Mouse (Mus musculus): ENCODE measurements at regions not wholly inside any gene's neighbourhood (a gene's known extent, or its start where the extent isn't known, plus 50 kb on each side); places are given as distances from the start of the nearest gene placed in this dataset.

DNA sequence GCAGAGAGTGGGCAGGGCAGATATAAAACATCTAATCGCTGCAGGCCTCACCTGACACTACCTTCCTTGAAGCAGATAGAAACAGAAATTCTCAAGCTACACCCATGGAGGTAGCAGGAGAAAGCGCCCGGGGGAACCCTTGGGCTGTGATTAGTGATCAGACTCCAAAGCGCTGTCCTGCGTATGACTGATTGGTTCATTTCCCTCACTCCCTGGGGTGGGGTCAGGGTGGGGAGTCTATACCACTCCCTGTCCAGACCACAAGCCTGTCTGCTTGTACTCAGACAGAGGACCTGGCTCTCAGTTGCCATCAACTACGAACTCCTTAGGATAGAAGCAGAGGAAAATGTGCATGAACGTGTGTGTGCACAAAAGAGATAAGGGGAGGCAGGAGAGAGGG is 77.7 kb downstream of the Gm826 start:
- DNase-seq (ENCODE audit: low spot score) (peak; percentile 21), ATAC-seq (replicated peaks; ENCODE audit: low FRiP score) (no peak)
- Histone ChIP-seq H3K27ac (ENCODE audit: low read depth, low read length) (no peak overlapping the region), H3K36me3 (ENCODE audit: control insufficient read depth, insufficient read depth, low read length) (no peaks in the 10 kb centered on the region), H3K4me3 (ENCODE audit: low read depth, low read length) (no peak overlapping the region), H3K27me3 (ENCODE audit: control insufficient read depth, insufficient read depth, low read length) (no peaks in the 10 kb centered on the region), H3K4me2 (ENCODE audit: low read depth, low read length, severe bottlenecking) (no peak overlapping the region), H3K9ac (ENCODE audit: low read length) (no peak overlapping the region), H3K4me1 (replicated peaks; ENCODE audit: control insufficient read depth, insufficient read depth, low read length) (no peaks in the 10 kb centered on the region), H3K9me3 (ENCODE audit: control insufficient read depth, low read length) (no peaks in the 10 kb centered on the region)
- 71% methylated on average over 7 of the region's 7 CpGs for WGBS

DNA sequence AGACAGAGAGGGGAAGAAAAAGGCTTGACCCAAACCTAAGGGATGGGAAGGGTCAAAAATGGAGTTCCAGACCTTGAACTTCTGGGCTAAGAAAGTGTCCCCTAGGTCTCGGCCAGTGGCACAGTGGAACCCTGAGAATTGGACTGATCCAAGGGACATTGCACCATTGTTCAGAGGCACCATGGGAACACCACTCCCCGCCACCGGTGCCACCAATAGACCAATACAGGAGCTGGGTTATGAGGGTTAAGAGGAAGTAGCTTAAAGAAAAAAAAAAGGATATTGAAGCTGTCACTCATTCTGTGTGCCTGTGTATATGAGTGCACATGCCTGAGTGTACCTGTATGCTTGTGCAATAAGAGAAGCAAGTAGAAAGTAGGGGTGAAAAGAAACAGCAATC is 83.7 kb downstream of the Gm826 start:
- H3K27me3 ChIP-seq (ENCODE audit: control insufficient read depth, insufficient read depth, low read length) = no peaks in the 10 kb centered on the region
- H3K4me2 ChIP-seq (ENCODE audit: low read depth, low read length, severe bottlenecking) = no peak overlapping the region
- 90% methylated on average over 3 of the region's 3 CpGs for WGBS

GRCm38 (mm10) chr2:160249104-160250093 is 84.6 kb downstream of the Gm826 start:
- no peaks in the 10 kb centered on the region for H3K9me3 ChIP-seq (ENCODE audit: control insufficient read depth, low read length)
- no peaks in the 10 kb centered on the region for H3K27me3 ChIP-seq (ENCODE audit: control insufficient read depth, insufficient read depth, low read length)
- H3K36me3 ChIP-seq (ENCODE audit: control insufficient read depth, insufficient read depth, low read length) = no peaks in the 10 kb centered on the region
- no peak overlapping the region for H3K4me2 ChIP-seq (ENCODE audit: low read depth, low read length, severe bottlenecking)
- H3K4me3 ChIP-seq (ENCODE audit: low read depth, low read length) = no peak overlapping the region
- ATAC-seq (replicated peaks; ENCODE audit: low FRiP score) = no peak
- no peak for DNase-seq (ENCODE audit: low spot score)
- no peak overlapping the region for H3K9ac ChIP-seq (ENCODE audit: low read length)
- no peaks in the 10 kb centered on the region for H3K4me1 ChIP-seq (replicated peaks; ENCODE audit: control insufficient read depth, insufficient read depth, low read length)
- 77% methylated on average over 9 of the region's 9 CpGs for WGBS
- no peak overlapping the region for H3K27ac ChIP-seq (ENCODE audit: low read depth, low read length)

More for the DNA sequence above, 83.7 kb downstream of the Gm826 start:
- Histone ChIP-seq H3K4me3 (ENCODE audit: low read depth, low read length) (no peak overlapping the region), H3K36me3 (ENCODE audit: control insufficient read depth, insufficient read depth, low read length) (no peaks in the 10 kb centered on the region), H3K9me3 (ENCODE audit: control insufficient read depth, low read length) (no peaks in the 10 kb centered on the region), H3K27ac (ENCODE audit: low read depth, low read length) (no peak overlapping the region), H3K9ac (ENCODE audit: low read length) (no peak overlapping the region), H3K4me1 (replicated peaks; ENCODE audit: control insufficient read depth, insufficient read depth, low read length) (no peaks in the 10 kb centered on the region)
- ATAC-seq (replicated peaks; ENCODE audit: low FRiP score) (no peak), DNase-seq (ENCODE audit: low spot score) (no peak)

DNA sequence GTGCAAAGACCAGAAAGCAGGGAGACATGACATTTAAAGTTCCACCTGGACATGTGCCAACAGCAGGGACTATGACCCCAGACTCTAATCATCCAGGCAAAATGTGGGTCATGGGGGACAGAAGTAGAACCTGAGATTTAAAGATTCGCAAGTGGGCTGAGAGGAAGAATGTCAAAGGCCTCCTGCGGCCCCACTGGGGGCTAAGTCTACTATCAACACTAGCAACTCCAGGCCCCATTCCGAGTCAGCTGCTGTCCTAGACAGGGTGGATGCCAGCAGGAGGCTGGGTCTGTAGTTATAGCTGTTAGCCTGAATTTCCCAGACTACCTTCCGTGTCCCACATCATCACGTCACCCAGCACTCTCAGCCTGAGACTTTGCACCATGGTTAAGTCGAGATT is 86.7 kb downstream of the Gm826 start:
- 85% methylated on average over 6 of the region's 6 CpGs for WGBS
- H3K27me3 ChIP-seq (ENCODE audit: control insufficient read depth, insufficient read depth, low read length) = no peaks in the 10 kb centered on the region
- no peak for ATAC-seq (replicated peaks; ENCODE audit: low FRiP score)

DNA sequence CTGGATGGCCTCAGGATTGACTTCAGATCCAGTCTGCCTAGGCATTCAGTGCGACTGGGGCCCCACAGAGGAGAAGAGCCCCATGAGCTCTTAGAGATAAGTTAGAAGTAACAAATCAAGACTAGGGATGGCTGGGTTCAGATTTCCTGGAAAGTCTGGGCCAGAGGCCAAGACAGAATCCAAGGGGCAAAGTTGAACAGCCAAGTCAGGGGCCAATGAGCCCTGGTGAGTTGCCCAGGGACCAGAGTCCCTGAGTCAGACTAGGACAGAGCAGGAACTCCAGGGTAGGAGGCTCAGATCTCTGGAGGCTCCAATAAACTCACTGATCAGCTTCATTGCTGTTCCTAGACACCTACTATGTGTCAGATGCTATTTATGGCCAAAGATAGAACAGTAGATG is 87.6 kb downstream of the Gm826 start:
- no peak for ATAC-seq (replicated peaks; ENCODE audit: low FRiP score)
- Histone ChIP-seq H3K9ac (ENCODE audit: low read length) (no peak overlapping the region), H3K4me2 (ENCODE audit: low read depth, low read length, severe bottlenecking) (no peak overlapping the region), H3K4me3 (ENCODE audit: low read depth, low read length) (no peak overlapping the region), H3K27me3 (ENCODE audit: control insufficient read depth, insufficient read depth, low read length) (no peaks in the 10 kb centered on the region), H3K36me3 (ENCODE audit: control insufficient read depth, insufficient read depth, low read length) (no peaks in the 10 kb centered on the region), H3K9me3 (ENCODE audit: control insufficient read depth, low read length) (no peaks in the 10 kb centered on the region), H3K27ac (ENCODE audit: low read depth, low read length) (no peak overlapping the region), H3K4me1 (replicated peaks; ENCODE audit: control insufficient read depth, insufficient read depth, low read length) (no peaks in the 10 kb centered on the region)
- DNase-seq (ENCODE audit: low spot score) = no peak
- WGBS = 79% methylated on average over 1 of the region's 1 CpGs

More for the DNA sequence above, 86.7 kb downstream of the Gm826 start:
- Histone ChIP-seq H3K36me3 (ENCODE audit: control insufficient read depth, insufficient read depth, low read length) (no peaks in the 10 kb centered on the region), H3K4me3 (ENCODE audit: low read depth, low read length) (no peak overlapping the region), H3K27ac (ENCODE audit: low read depth, low read length) (no peak overlapping the region), H3K4me1 (replicated peaks; ENCODE audit: control insufficient read depth, insufficient read depth, low read length) (no peaks in the 10 kb centered on the region), H3K4me2 (ENCODE audit: low read depth, low read length, severe bottlenecking) (no peak overlapping the region), H3K9ac (ENCODE audit: low read length) (no peak overlapping the region), H3K9me3 (ENCODE audit: control insufficient read depth, low read length) (no peaks in the 10 kb centered on the region)
- no peak for DNase-seq (ENCODE audit: low spot score)

GRCm38 (mm10) chr2:160244866-160245265 is 89.1 kb downstream of the Gm826 start:
- no peaks in the 10 kb centered on the region for H3K4me1 ChIP-seq (replicated peaks; ENCODE audit: control insufficient read depth, insufficient read depth, low read length)
- no peaks in the 10 kb centered on the region for H3K36me3 ChIP-seq (ENCODE audit: control insufficient read depth, insufficient read depth, low read length)
- H3K27ac ChIP-seq (ENCODE audit: low read depth, low read length) = no peak overlapping the region
- no peaks in the 10 kb centered on the region for H3K9me3 ChIP-seq (ENCODE audit: control insufficient read depth, low read length)
- H3K4me3 ChIP-seq (ENCODE audit: low read depth, low read length) = no peak overlapping the region
- no peak overlapping the region for H3K4me2 ChIP-seq (ENCODE audit: low read depth, low read length, severe bottlenecking)
- DNase-seq (ENCODE audit: low spot score) (no peak), ATAC-seq (replicated peaks; ENCODE audit: low FRiP score) (no peak)
- H3K9ac ChIP-seq (ENCODE audit: low read length) = no peak overlapping the region
- WGBS = 19% methylated on average over 7 of the region's 7 CpGs
- H3K27me3 ChIP-seq (ENCODE audit: control insufficient read depth, insufficient read depth, low read length) = no peaks in the 10 kb centered on the region

GRCm38 (mm10) chr2:160240531-160241379 is 93.2 kb downstream of the Gm826 start:
- Histone ChIP-seq H3K9me3 (ENCODE audit: control insufficient read depth, low read length) (no peaks in the 10 kb centered on the region), H3K4me1 (replicated peaks; ENCODE audit: control insufficient read depth, insufficient read depth, low read length) (no peaks in the 10 kb centered on the region), H3K36me3 (ENCODE audit: control insufficient read depth, insufficient read depth, low read length) (no peaks in the 10 kb centered on the region), H3K27ac (ENCODE audit: low read depth, low read length) (no peak overlapping the region), H3K27me3 (ENCODE audit: control insufficient read depth, insufficient read depth, low read length) (no peaks in the 10 kb centered on the region), H3K4me2 (ENCODE audit: low read depth, low read length, severe bottlenecking) (no peak overlapping the region), H3K9ac (ENCODE audit: low read length) (no peak overlapping the region), H3K4me3 (ENCODE audit: low read depth, low read length) (no peak overlapping the region)
- DNase-seq (ENCODE audit: low spot score) (no peak), ATAC-seq (replicated peaks; ENCODE audit: low FRiP score) (no peak)
- 81% methylated on average over 12 of the region's 12 CpGs for WGBS

DNA sequence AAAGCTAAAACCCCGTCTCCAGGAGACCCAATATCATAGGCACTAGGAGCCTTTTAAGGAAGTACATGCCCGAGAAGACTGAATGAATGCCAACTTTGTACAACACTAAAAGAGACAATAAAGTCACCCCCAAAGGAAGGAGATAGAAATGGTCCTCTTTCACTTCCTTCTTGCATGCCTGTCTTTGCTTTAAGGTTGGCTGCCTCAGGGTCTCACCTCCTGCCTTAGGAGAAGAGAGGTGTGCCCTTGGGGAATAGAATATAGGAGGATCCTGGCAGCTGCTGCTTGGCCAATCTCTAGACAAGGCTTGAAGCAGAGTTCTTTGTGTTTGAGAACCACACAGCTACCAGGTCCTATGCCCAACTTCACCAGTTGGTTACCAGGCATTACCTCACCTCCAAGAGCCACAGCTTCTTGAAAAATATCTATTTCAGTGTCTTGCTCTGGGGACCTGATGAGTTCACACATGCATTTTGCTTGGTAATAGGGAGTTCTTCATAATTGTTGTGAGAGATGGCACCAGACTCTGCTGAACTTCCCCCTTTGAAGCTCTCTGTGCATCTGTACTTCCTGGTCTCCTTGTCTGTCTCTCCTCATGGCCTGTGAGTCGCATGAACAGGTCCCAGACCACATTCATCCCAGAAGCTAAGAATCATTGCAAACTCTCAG is 96.4 kb downstream of the Gm826 start:
- Histone ChIP-seq H3K4me1 (replicated peaks; ENCODE audit: control insufficient read depth, insufficient read depth, low read length) (no peaks in the 10 kb centered on the region), H3K27ac (ENCODE audit: low read depth, low read length) (no peak overlapping the region), H3K9me3 (ENCODE audit: control insufficient read depth, low read length) (no peaks in the 10 kb centered on the region), H3K36me3 (ENCODE audit: control insufficient read depth, insufficient read depth, low read length) (no peaks in the 10 kb centered on the region), H3K27me3 (ENCODE audit: control insufficient read depth, insufficient read depth, low read length) (no peaks in the 10 kb centered on the region), H3K9ac (ENCODE audit: low read length) (no peak overlapping the region), H3K4me2 (ENCODE audit: low read depth, low read length, severe bottlenecking) (no peak overlapping the region), H3K4me3 (ENCODE audit: low read depth, low read length) (no peak overlapping the region)
- no peak for ATAC-seq (replicated peaks; ENCODE audit: low FRiP score)
- no peak for DNase-seq (ENCODE audit: low spot score)
- 91% methylated on average over 3 of the region's 3 CpGs for whole genome bisulfite sequencing

Data from forebrain, embryonic 11.5 days (tissue).